Mouse (Mus musculus) layer of hippocampus, postnatal 25 days (tissue): ENCODE results near the gene Gm48552. TPM values are rescaled to one million over a fixed set of nuclear protein-coding genes. Genes with fewer than 3 reads are reported as not detected.
A peak's percentile ranks its signal among the peaks of the same experiment; 100 is the strongest.

Experiments used
- DNase-seq, 2 experiments: peaks; one replicate each; pipeline ENCODE4 v3.0.0; 2022; ENCODE audit warnings: mixed read lengths in 2 of 2, low spot score in 1 of 2; ENCODE audit errors: extremely low spot score in 1 of 2
- microRNA-seq, 2 experiments: library from miRNA; unstranded; fragments of <30 nt; microRNA quantifications; one replicate each; pipeline ENCODE4 v1.2.0; 2021
- total RNA-seq, 2 experiments: library from RNA; stranded (reverse); gene quantifications; 2 replicates each; pipeline ENCODE4 v1.2.3; 2021

Gene Gm48552
- total RNA-seq, 2 experiments from 2014 or later: 3.2 to 4.7 TPM

- DNase-seq: peak in 1 of 2 experiments; percentile 2
These were observed 39.1 kb downstream of the Gm48552 start for GRCm38 (mm10) chr10:81427804-81428506.

- peak in 1 of 2 experiments; percentile 2 for DNase-seq
These were observed 39.7 kb downstream of the Gm48552 start for GRCm38 (mm10) chr10:81428507-81428870.

- DNase-seq: peak in 1 of 2 experiments; percentile 3
These were observed 40.3 kb downstream of the Gm48552 start for GRCm38 (mm10) chr10:81429092-81429491.

GRCm38 (mm10) chr10:81429605-81430061, 40.8 kb downstream of the Gm48552 start:
- peak in 1 of 2 experiments; percentile 37 for DNase-seq

- DNase-seq: peak; percentile 65 to 74
These were observed 41.5 kb downstream of the Gm48552 start for GRCm38 (mm10) chr10:81430141-81430830.

GRCm38 (mm10) chr10:81430831-81431525, 42.2 kb downstream of the Gm48552 start:
- DNase-seq: peak; percentile 52 to 57

- DNase-seq: peak; percentile 22 to 45
These were observed 42.8 kb downstream of the Gm48552 start for GRCm38 (mm10) chr10:81431526-81432168.

- DNase-seq: no peak
These were observed 43.5 kb downstream of the Gm48552 start for GRCm38 (mm10) chr10:81432169-81432867.

- peak in 1 of 2 experiments; percentile 72 for DNase-seq
These were observed 44.1 kb downstream of the Gm48552 start for GRCm38 (mm10) chr10:81432868-81433262.

GRCm38 (mm10) chr10:81433541-81434289, 44.9 kb downstream of the Gm48552 start:
- DNase-seq: peak; percentile 9 to 17

GRCm38 (mm10) chr10:81434361-81435263, 45.8 kb downstream of the Gm48552 start:
- peak in 1 of 2 experiments; percentile 3 for DNase-seq

GRCm38 (mm10) chr10:81435436-81435835, 46.6 kb downstream of the Gm48552 start:
- peak in 1 of 2 experiments; percentile 73 for DNase-seq

Small RNA genes within 50 kb of the gene (microRNA-seq; reads per million reads assigned to microRNA genes)
- gene Mir1191b: 0 to 0.20 reads per million in 2 experiments
- gene Mir6913: 1.4 to 1.7 reads per million in 2 experiments

Other genes starting within 250 kb of the Gm48552 start
- 10 to 100 TPM; 28.2 to 28.9 TPM for gene Pias4, start 221.1 kb upstream of the Gm48552 start, total RNA-seq
- gene Eef2, start 212.4 kb upstream of the Gm48552 start, total RNA-seq: 100 to 1,000 TPM; 896 to 944 TPM
- 10 to 100 TPM; 71.7 to 71.8 TPM for gene Dapk3, start 206.0 kb upstream of the Gm48552 start, total RNA-seq
- not detected for gene 4930442H23Rik, start 205.2 kb upstream of the Gm48552 start, total RNA-seq
- under 1 TPM; 0.19 to 0.20 TPM for gene Nmrk2, start 187.0 kb upstream of the Gm48552 start, total RNA-seq
- 100 to 1,000 TPM; 154 to 155 TPM for gene Atcay, start 158.2 kb upstream of the Gm48552 start, total RNA-seq
- 10 to 100 TPM; 55.6 to 69.0 TPM for gene Zfr2, start 155.8 kb upstream of the Gm48552 start, total RNA-seq
- gene Matk, start 136.1 kb upstream of the Gm48552 start, total RNA-seq: 100 to 1,000 TPM; 222 to 244 TPM
- gene Mrpl54, start 122.1 kb upstream of the Gm48552 start, total RNA-seq: 10 to 100 TPM; 38.6 to 44.0 TPM
- 10 to 100 TPM; 35.4 to 39.5 TPM for gene Apba3, start 122.0 kb upstream of the Gm48552 start, total RNA-seq
- gene Tjp3, start 97.4 kb upstream of the Gm48552 start, total RNA-seq: 1 to 10 TPM in 1 of 2 experiments, under 1 TPM in 1; 0.86 to 1.2 TPM
- 100 to 1,000 TPM; 306 to 318 TPM for gene Pip5k1c, start 96.0 kb upstream of the Gm48552 start, total RNA-seq
- 10 to 100 TPM; 28.1 to 30.0 TPM for gene Cactin, start 67.9 kb upstream of the Gm48552 start, total RNA-seq
- gene Tbxa2r, start 60.3 kb upstream of the Gm48552 start, total RNA-seq: 1 to 10 TPM; 1.1 to 1.5 TPM
- 1 to 10 TPM; 1.6 to 1.9 TPM for gene Gipc3, start 45.7 kb upstream of the Gm48552 start, total RNA-seq
- gene Hmg20b, start 38.5 kb upstream of the Gm48552 start, total RNA-seq: 10 to 100 TPM; 31.3 to 31.6 TPM
- 10 to 100 TPM; 46.6 to 50.7 TPM for gene Mfsd12, start 31.5 kb upstream of the Gm48552 start, total RNA-seq
- gene 4930404N11Rik, start 23.2 kb upstream of the Gm48552 start, total RNA-seq: 1 to 10 TPM; 1.1 to 1.2 TPM
- gene Fzr1, start 10.5 kb upstream of the Gm48552 start, total RNA-seq: 10 to 100 TPM; 65.9 to 66.6 TPM
- 10 to 100 TPM; 79.1 to 87.1 TPM for gene Dohh, start 4.6 kb upstream of the Gm48552 start, total RNA-seq
- gene Gm48551, start 4.5 kb upstream of the Gm48552 start, total RNA-seq: 1 to 10 TPM; 2.6 to 3.7 TPM
- 1 to 10 TPM; 1.4 to 3.1 TPM for gene Smim24, start 4.0 kb downstream of the Gm48552 start, total RNA-seq
- gene Nfic, start 66.6 kb downstream of the Gm48552 start, total RNA-seq: 10 to 100 TPM; 59.5 to 66.8 TPM
- 100 to 1,000 TPM; 255 to 311 TPM for gene Celf5, start 93.7 kb downstream of the Gm48552 start, total RNA-seq
- 10 to 100 TPM; 83.0 to 94.6 TPM for gene Ncln, start 107.4 kb downstream of the Gm48552 start, total RNA-seq
- gene S1pr4, start 111.1 kb downstream of the Gm48552 start, total RNA-seq: under 1 TPM; 0.35 to 0.54 TPM
- gene Gna15, start 135.2 kb downstream of the Gm48552 start, total RNA-seq: 1 to 10 TPM; 2.4 to 3.2 TPM
- 100 to 1,000 TPM; 110 to 121 TPM for gene Gna11, start 156.2 kb downstream of the Gm48552 start, total RNA-seq
- gene Aes, start 170.5 kb downstream of the Gm48552 start, total RNA-seq: 100 to 1,000 TPM; 692 to 732 TPM
- gene Tle2, start 185.6 kb downstream of the Gm48552 start, total RNA-seq: 10 to 100 TPM; 22.5 to 32.3 TPM
- gene Tle6, start 212.1 kb downstream of the Gm48552 start, total RNA-seq: 1 to 10 TPM; 1.7 to 4.1 TPM
- 1 to 10 TPM; 4.2 to 4.4 TPM for gene BC025920, start 217.3 kb downstream of the Gm48552 start, total RNA-seq
- gene Sirt6, start 238.8 kb downstream of the Gm48552 start, total RNA-seq: 10 to 100 TPM; 23.5 to 30.9 TPM
- gene Ankrd24, start 239.5 kb downstream of the Gm48552 start, total RNA-seq: 10 to 100 TPM; 30.8 to 39.0 TPM